Mouse (Mus musculus): ENCODE results near the gene Galnt16. TPM values are rescaled to one million over a fixed set of nuclear protein-coding genes. Genes with fewer than 3 reads are reported as not detected.

The Galnt16 gene
- polyA plus RNA-seq, 1 experiment = 32.8 TPM

GRCm38 (mm10) chr12:80522006-80522405, 3.9 kb downstream of the Galnt16 start:
- Histone ChIP-seq H3K4me1 (ENCODE audit: control insufficient read depth, insufficient read depth, low read length) (peaks cover 6% of the 10 kb centered on the region), H3K27me3 (ENCODE audit: control insufficient read depth, insufficient read depth, low read length) (no peaks in the 10 kb centered on the region), H3K4me3 (replicated peaks; ENCODE audit: insufficient read depth, low read depth, low read length) (no peak overlapping the region), H3K27ac (ENCODE audit: insufficient read depth, low read length) (no peak overlapping the region)
- WGBS = 41% methylated on average over 3 of the region's 3 CpGs
- TF ChIP-seq POLR2A (IDR thresholded peaks at IDR 0.05; ENCODE audit: borderline replicate concordance, insufficient read depth, low read length) = no peak
- TF ChIP-seq CTCF (IDR thresholded peaks at IDR 0.05; ENCODE audit: borderline replicate concordance, insufficient read depth, low read depth, low read length) = no peak
- DNase-seq = no peak

- H3K4me1 ChIP-seq (ENCODE audit: control insufficient read depth, insufficient read depth, low read length) = peaks cover 9% of the 10 kb centered on the region
- TF ChIP-seq CTCF (IDR thresholded peaks at IDR 0.05; ENCODE audit: borderline replicate concordance, insufficient read depth, low read depth, low read length) (peak; percentile 14; the same call in 1 of the 2 replicates), POLR2A (IDR thresholded peaks at IDR 0.05; ENCODE audit: borderline replicate concordance, insufficient read depth, low read length) (no peak)
Observed at GRCm38 (mm10) chr12:80524276-80524921, 6.3 kb downstream of the Galnt16 start.

GRCm38 (mm10) chr12:80525513-80525912, 7.4 kb downstream of the Galnt16 start:
- WGBS = 58% methylated on average over 7 of the region's 7 CpGs
- Histone ChIP-seq H3K27ac (ENCODE audit: insufficient read depth, low read length) (no peak overlapping the region), H3K27me3 (ENCODE audit: control insufficient read depth, insufficient read depth, low read length) (no peaks in the 10 kb centered on the region), H3K4me3 (replicated peaks; ENCODE audit: insufficient read depth, low read depth, low read length) (no peak overlapping the region), H3K4me1 (ENCODE audit: control insufficient read depth, insufficient read depth, low read length) (peaks cover 9% of the 10 kb centered on the region)
- no peak for DNase-seq
- no peak for TF ChIP-seq POLR2A (IDR thresholded peaks at IDR 0.05; ENCODE audit: borderline replicate concordance, insufficient read depth, low read length)
- no peak for TF ChIP-seq CTCF (IDR thresholded peaks at IDR 0.05; ENCODE audit: borderline replicate concordance, insufficient read depth, low read depth, low read length)

More at GRCm38 (mm10) chr12:80524276-80524921, 6.3 kb downstream of the Galnt16 start:
- 73% methylated on average over 12 of the region's 12 CpGs for WGBS
- no peak for DNase-seq
- Histone ChIP-seq H3K27me3 (ENCODE audit: control insufficient read depth, insufficient read depth, low read length) (no peaks in the 10 kb centered on the region), H3K4me3 (replicated peaks; ENCODE audit: insufficient read depth, low read depth, low read length) (no peak overlapping the region), H3K27ac (ENCODE audit: insufficient read depth, low read length) (no peak overlapping the region)

GRCm38 (mm10) chr12:80526511-80526910, 8.4 kb downstream of the Galnt16 start:
- peaks cover 9% of the 10 kb centered on the region for H3K4me1 ChIP-seq (ENCODE audit: control insufficient read depth, insufficient read depth, low read length)

GRCm38 (mm10) chr12:80527727-80528389, 9.8 kb downstream of the Galnt16 start:
- H3K4me3 ChIP-seq (replicated peaks; ENCODE audit: insufficient read depth, low read depth, low read length) = no peak overlapping the region
- WGBS = 82% methylated on average over 5 of the region's 5 CpGs
- peak overlapping the region; percentile 28; the same call in 1 of the 2 replicates for H3K27ac ChIP-seq (ENCODE audit: insufficient read depth, low read length)
- H3K27me3 ChIP-seq (ENCODE audit: control insufficient read depth, insufficient read depth, low read length) = no peaks in the 10 kb centered on the region
- H3K4me1 ChIP-seq (ENCODE audit: control insufficient read depth, insufficient read depth, low read length) = peaks cover 9% of the 10 kb centered on the region
- TF ChIP-seq POLR2A (IDR thresholded peaks at IDR 0.05; ENCODE audit: borderline replicate concordance, insufficient read depth, low read length) = no peak
- TF ChIP-seq CTCF (IDR thresholded peaks at IDR 0.05; ENCODE audit: borderline replicate concordance, insufficient read depth, low read depth, low read length) = no peak
- no peak for DNase-seq

More at GRCm38 (mm10) chr12:80526511-80526910, 8.4 kb downstream of the Galnt16 start:
- DNase-seq = no peak
- peak overlapping the region; percentile 40; the same call in 1 of the 2 replicates for H3K27ac ChIP-seq (ENCODE audit: insufficient read depth, low read length)
- no peak overlapping the region for H3K4me3 ChIP-seq (replicated peaks; ENCODE audit: insufficient read depth, low read depth, low read length)
- 52% methylated on average over 2 of the region's 2 CpGs for WGBS
- H3K27me3 ChIP-seq (ENCODE audit: control insufficient read depth, insufficient read depth, low read length) = no peaks in the 10 kb centered on the region
- TF ChIP-seq POLR2A (IDR thresholded peaks at IDR 0.05; ENCODE audit: borderline replicate concordance, insufficient read depth, low read length) = no peak
- TF ChIP-seq CTCF (IDR thresholded peaks at IDR 0.05; ENCODE audit: borderline replicate concordance, insufficient read depth, low read depth, low read length) = no peak

- Histone ChIP-seq H3K27ac (ENCODE audit: insufficient read depth, low read length) (no peak overlapping the region), H3K27me3 (ENCODE audit: control insufficient read depth, insufficient read depth, low read length) (no peaks in the 10 kb centered on the region)
- WGBS = 42% methylated on average over 2 of the region's 2 CpGs
Observed at GRCm38 (mm10) chr12:80530052-80530451, 12.0 kb downstream of the Galnt16 start.

GRCm38 (mm10) chr12:80530630-80531029, 12.6 kb downstream of the Galnt16 start:
- Histone ChIP-seq H3K27me3 (ENCODE audit: control insufficient read depth, insufficient read depth, low read length) (no peaks in the 10 kb centered on the region), H3K27ac (ENCODE audit: insufficient read depth, low read length) (no peak overlapping the region), H3K4me1 (ENCODE audit: control insufficient read depth, insufficient read depth, low read length) (peaks cover 9% of the 10 kb centered on the region), H3K4me3 (replicated peaks; ENCODE audit: insufficient read depth, low read depth, low read length) (no peak overlapping the region)
- DNase-seq = no peak
- no peak for TF ChIP-seq CTCF (IDR thresholded peaks at IDR 0.05; ENCODE audit: borderline replicate concordance, insufficient read depth, low read depth, low read length)
- TF ChIP-seq POLR2A (IDR thresholded peaks at IDR 0.05; ENCODE audit: borderline replicate concordance, insufficient read depth, low read length) = no peak
- WGBS = 73% methylated on average over 6 of the region's 6 CpGs

More at GRCm38 (mm10) chr12:80530052-80530451, 12.0 kb downstream of the Galnt16 start:
- TF ChIP-seq POLR2A (IDR thresholded peaks at IDR 0.05; ENCODE audit: borderline replicate concordance, insufficient read depth, low read length) (no peak), CTCF (IDR thresholded peaks at IDR 0.05; ENCODE audit: borderline replicate concordance, insufficient read depth, low read depth, low read length) (no peak)
- Histone ChIP-seq H3K4me1 (ENCODE audit: control insufficient read depth, insufficient read depth, low read length) (peaks cover 9% of the 10 kb centered on the region), H3K4me3 (replicated peaks; ENCODE audit: insufficient read depth, low read depth, low read length) (no peak overlapping the region)
- DNase-seq = no peak

- Histone ChIP-seq H3K27ac (ENCODE audit: insufficient read depth, low read length) (no peak overlapping the region), H3K4me1 (ENCODE audit: control insufficient read depth, insufficient read depth, low read length) (peaks cover 5% of the 10 kb centered on the region), H3K4me3 (replicated peaks; ENCODE audit: insufficient read depth, low read depth, low read length) (no peak overlapping the region), H3K27me3 (ENCODE audit: control insufficient read depth, insufficient read depth, low read length) (no peaks in the 10 kb centered on the region)
- 77% methylated on average over 10 of the region's 10 CpGs for WGBS
- TF ChIP-seq CTCF (IDR thresholded peaks at IDR 0.05; ENCODE audit: borderline replicate concordance, insufficient read depth, low read depth, low read length) = no peak
- TF ChIP-seq POLR2A (IDR thresholded peaks at IDR 0.05; ENCODE audit: borderline replicate concordance, insufficient read depth, low read length) = no peak
- DNase-seq = no peak
Observed at GRCm38 (mm10) chr12:80531585-80531984, 13.5 kb downstream of the Galnt16 start.
